Comparison of ENCODE assay signal across 10 mouse cellular contexts in the genomic region with DNA sequence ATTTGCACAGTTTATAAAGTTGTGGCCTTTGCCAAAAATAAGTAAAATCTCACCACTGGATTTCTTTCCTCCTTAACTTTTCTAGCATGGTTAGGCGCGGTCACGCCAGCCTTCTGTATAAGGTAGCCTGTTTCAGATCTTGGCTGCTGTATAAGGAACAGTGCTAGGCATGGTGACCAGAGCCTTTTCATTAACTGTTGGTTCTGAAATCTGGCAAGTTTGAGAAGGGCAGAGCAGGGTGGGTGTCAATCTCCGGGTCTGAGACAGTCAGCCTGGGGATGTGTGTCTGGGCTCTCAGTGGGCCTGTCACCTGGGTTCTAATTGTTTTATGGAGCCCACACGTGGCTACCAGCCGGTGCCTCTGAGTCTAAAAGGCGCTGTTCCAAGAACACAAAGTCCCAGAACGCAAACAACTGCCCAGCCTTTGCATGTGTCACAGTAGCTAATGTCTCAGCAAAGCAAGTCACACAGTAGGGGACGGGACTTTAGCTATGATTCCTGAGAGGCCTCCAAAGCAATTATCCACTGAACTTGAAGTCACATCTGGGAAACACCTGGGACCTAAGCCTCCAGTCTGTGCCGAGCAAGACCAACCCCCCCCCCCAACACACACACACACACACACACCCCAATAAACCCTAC. TPM values are rescaled to one million over a fixed set of nuclear protein-coding genes. Genes with fewer than 3 reads are reported as not detected.
DNase-seq lines count a peak whose midpoint lies in the region; ATAC-seq and TF ChIP-seq lines count a peak whose summit lies in the region.
"Had no signal": no experiment of that assay in that cellular context is flagged by ENCODE, and none has a peak within 500 bp of the region (broad histone marks: within the 10 kb centered on the region; RNA-seq: fewer than 3 reads in every experiment).

No protein-coding gene starts in this region.

- H3K4me1 ChIP-seq in kidney, adult 2 months (ENCODE audit: control insufficient read depth, insufficient read depth, low read length), result no peaks in the 10 kb centered on the region
- H3K4me1 ChIP-seq in stomach, embryonic 16.5 days (ENCODE audit: control insufficient read depth, insufficient read depth, low read length), result peaks cover 17% of the 10 kb centered on the region; the same call in 1 of the 2 replicates
- no peaks in the 10 kb centered on the region for H3K4me1 ChIP-seq in heart, embryonic 12.5 days (replicated peaks)

- 56% methylated on average over 10 of the region's 10 CpGs for WGBS in kidney, adult 2 months
- WGBS in stomach, embryonic 16.5 days, result 45% methylated on average over 10 of the region's 10 CpGs
- WGBS in heart, embryonic 12.5 days, result 72% methylated on average over 10 of the region's 10 CpGs

- H3K9ac ChIP-seq in stomach, embryonic 16.5 days (ENCODE audit: low read length), result peak overlapping the region; percentile 46; the same call in 1 of the 2 replicates
- H3K9ac ChIP-seq in heart, embryonic 12.5 days, result no peak overlapping the region
- H3K9ac ChIP-seq: neural tube, embryonic 13.5 days had no signal

- no peak for TF ChIP-seq CTCF in kidney, adult 2 months (conservative IDR thresholded peaks at IDR 0.05; ENCODE audit: insufficient read depth, insufficient read length, low read depth, low read length)

- no peak for TF ChIP-seq POLR2A in kidney, adult 2 months (IDR thresholded peaks at IDR 0.05; ENCODE audit: low read depth, low read length)

- H3K9me3 ChIP-seq in stomach, embryonic 16.5 days (replicated peaks; ENCODE audit: control insufficient read depth, low read length), result no peaks in the 10 kb centered on the region
- no peaks in the 10 kb centered on the region for H3K9me3 ChIP-seq in heart, embryonic 12.5 days (replicated peaks)
- H3K9me3 ChIP-seq: neural tube, embryonic 13.5 days had no signal

- peak; percentile 17; the same call in 1 of the 2 replicates for ATAC-seq in stomach, embryonic 16.5 days (ENCODE audit: insufficient read depth, low FRiP score)
- no peak for ATAC-seq in heart, embryonic 12.5 days (ENCODE audit: insufficient number of reproducible peaks, low FRiP score)

- no peak overlapping the region for H3K4me3 ChIP-seq in kidney, adult 2 months (ENCODE audit: insufficient read depth, low read depth, low read length)
- no peak overlapping the region for H3K4me3 ChIP-seq in stomach, embryonic 16.5 days (replicated peaks; ENCODE audit: low read length)
- no peak overlapping the region for H3K4me3 ChIP-seq in heart, embryonic 12.5 days
- H3K4me3 ChIP-seq: neural tube, embryonic 13.5 days had no signal

- peak; percentile 52 for DNase-seq in kidney, adult 2 months
- DNase-seq in kidney, adult 11 months, result no peak
- peak; percentile 31 for DNase-seq in right cerebral cortex, adult 18-20 months
- no peak for DNase-seq in right cerebral cortex, postnatal 36 days (ENCODE audit: low spot score in 2 of 2)
- peak; percentile 82 for DNase-seq in hindlimb bud, embryonic 11.5 days (ENCODE audit: extremely low spot score, low read depth, low spot score)
- no peak for DNase-seq in thymus, postnatal 14 days
- DNase-seq: cerebellum, postnatal 25 days had no signal

- H3K36me3 ChIP-seq in kidney, adult 2 months (ENCODE audit: control insufficient read depth, insufficient read depth, low read length), result no peaks in the 10 kb centered on the region
- H3K36me3 ChIP-seq in stomach, embryonic 16.5 days (ENCODE audit: control insufficient read depth, insufficient read depth, low read length), result no peaks in the 10 kb centered on the region
- H3K36me3 ChIP-seq in heart, embryonic 12.5 days, result no peaks in the 10 kb centered on the region
- H3K36me3 ChIP-seq: neural tube, embryonic 13.5 days had no signal

- H3K4me2 ChIP-seq in stomach, embryonic 16.5 days (ENCODE audit: low read depth, low read length), result no peak overlapping the region
- no peak overlapping the region for H3K4me2 ChIP-seq in heart, embryonic 12.5 days
- H3K4me2 ChIP-seq: neural tube, embryonic 13.5 days had no signal

- no peaks in the 10 kb centered on the region for H3K27me3 ChIP-seq in kidney, adult 2 months (replicated peaks; ENCODE audit: control insufficient read depth, insufficient read depth, low read length)
- H3K27me3 ChIP-seq in stomach, embryonic 16.5 days (ENCODE audit: control insufficient read depth, insufficient read depth, low read length), result no peaks in the 10 kb centered on the region
- peaks cover 4% of the 10 kb centered on the region; the same call in 1 of the 2 replicates for H3K27me3 ChIP-seq in heart, embryonic 12.5 days (replicated peaks)
- H3K27me3 ChIP-seq: neural tube, embryonic 13.5 days had no signal

- H3K27ac ChIP-seq in kidney, adult 2 months (ENCODE audit: insufficient read depth, low read depth, low read length), result no peak overlapping the region
- peak overlapping the region; percentile 70 for H3K27ac ChIP-seq in stomach, embryonic 16.5 days (ENCODE audit: low read length)
- no peak overlapping the region for H3K27ac ChIP-seq in heart, embryonic 12.5 days (ENCODE audit: poor library complexity, severe bottlenecking)
- H3K27ac ChIP-seq: neural tube, embryonic 13.5 days had no signal

RNA-seq across cellular contexts. Expression of a gene that starts 40.3 kb away (rescaled TPM):
- polyA plus RNA-seq in kidney, adult 2 months (2012; rRNA removed), result 36.7 and 37.2 TPM in 2 replicates
- 74.0 and 88.1 TPM in 2 replicates for polyA plus RNA-seq in stomach, embryonic 16.5 days (2015; fragmentation: Nextera tagmentation; extraction: Ambion mirVana)
- 1.5 and 2.5 TPM in 2 replicates for polyA plus RNA-seq in heart, embryonic 12.5 days (2016; fragmentation: Nextera tagmentation; extraction: Ambion mirVana)

RNA-seq across cellular contexts. Expression of a gene that starts 41.0 kb away (rescaled TPM):
- polyA plus RNA-seq in kidney, adult 2 months (2012; rRNA removed), result 21.9 and 22.9 TPM in 2 replicates
- 39.5 and 39.9 TPM in 2 replicates for polyA plus RNA-seq in stomach, embryonic 16.5 days (2015; fragmentation: Nextera tagmentation; extraction: Ambion mirVana)
- 55.7 and 57.4 TPM in 2 replicates for polyA plus RNA-seq in heart, embryonic 12.5 days (2016; fragmentation: Nextera tagmentation; extraction: Ambion mirVana)

Comparison
In these comparisons a context has a peak if more than half of its experiments do, and no peak if none do; other contexts are left out.
1. DNase-seq: peak in kidney, adult 2 months (single experiment), right cerebral cortex, adult 18-20 months (single experiment) and hindlimb bud, embryonic 11.5 days (single experiment); none in kidney, adult 11 months (single experiment), right cerebral cortex, postnatal 36 days (0 of 2) and thymus, postnatal 14 days (single experiment).
2. RNA of a gene that starts 40.3 kb away (polyA plus RNA-seq): 74.0 to 88.1 TPM in stomach, embryonic 16.5 days and 36.7 to 37.2 TPM in kidney, adult 2 months; 1.5 to 2.5 TPM in heart, embryonic 12.5 days; every median in the first group is over 10 times any median in the second.